Mouse (Mus musculus) naive thymus-derived CD4-positive, alpha-beta T cell, adult 2 months (primary cell): ENCODE measurements around the gene Spsb4.

ENCODE experiments used
- DNase-seq: peaks from one replicate; pipeline ENCODE4 v3.0.0-alpha.2; 2011; ENCODE audit warnings: low read depth

Gene Spsb4

DNA sequence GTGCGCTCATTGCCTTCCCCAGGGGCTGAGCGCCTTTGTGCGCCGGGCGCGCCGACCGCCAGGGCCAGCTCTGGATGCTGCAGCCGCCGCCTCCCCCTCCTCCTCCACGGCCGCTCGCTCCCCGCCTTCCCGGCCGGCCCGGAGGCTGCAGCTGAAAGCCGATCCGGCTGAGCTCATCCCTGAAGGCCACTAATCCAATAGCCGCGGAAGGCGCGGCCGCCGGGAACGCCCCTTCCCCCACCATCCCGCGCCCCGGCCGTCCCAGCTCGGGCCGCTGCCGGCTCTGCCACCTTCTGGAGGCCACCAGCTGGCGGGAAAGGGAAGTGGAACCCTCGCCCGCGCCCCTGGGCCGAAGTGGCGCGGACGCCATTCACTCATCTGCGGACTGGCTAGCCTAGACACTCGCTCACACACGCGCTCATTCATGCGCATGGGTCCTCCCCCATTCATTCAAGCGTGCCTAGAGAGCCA, at the start of gene Spsb4:
TSS of gene Spsb4 (minus strand) at position 167 of the 471 bp plus-strand sequence.
- no peak for DNase-seq

DNA sequence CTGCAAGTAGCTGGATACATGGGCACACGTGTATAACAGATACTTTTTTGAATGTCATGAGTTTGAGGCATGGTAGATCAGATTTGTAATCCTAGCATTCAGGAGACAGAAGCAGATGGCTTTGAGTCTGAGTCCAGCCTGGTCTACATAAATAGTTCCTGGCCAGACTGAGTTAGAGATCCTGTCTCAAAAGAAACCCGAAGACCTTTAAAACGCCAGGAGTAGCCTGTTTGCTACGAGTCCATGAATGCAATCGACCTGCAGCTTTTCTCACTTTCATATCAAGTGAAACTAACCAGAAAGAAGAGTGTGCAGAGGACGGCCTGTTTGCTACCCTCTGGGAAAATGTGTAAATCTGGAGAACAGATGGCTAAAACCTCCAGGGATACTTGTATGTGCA, 49.1 kb upstream of the Spsb4 start:
- no peak for DNase-seq

DNA sequence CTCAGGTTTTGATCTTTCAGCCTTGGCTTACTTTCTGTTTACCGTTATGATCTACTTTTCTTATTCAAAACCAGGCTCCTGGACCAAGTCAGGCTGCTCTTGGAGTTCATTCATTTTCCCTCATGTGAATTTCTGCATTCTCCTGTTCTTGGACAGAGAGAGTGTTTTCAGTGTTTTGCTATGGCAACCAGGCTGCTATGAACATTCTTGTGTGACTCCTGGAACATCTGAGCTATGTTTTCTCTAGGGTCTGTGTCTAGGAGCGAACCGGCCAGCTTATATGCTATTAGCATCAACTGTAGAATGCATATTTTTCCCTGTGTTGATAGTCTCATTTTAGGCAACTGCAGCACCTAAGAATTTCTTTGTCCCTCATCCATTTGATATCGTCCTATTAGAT, 47.2 kb upstream of the Spsb4 start:
- DNase-seq = no peak

DNA sequence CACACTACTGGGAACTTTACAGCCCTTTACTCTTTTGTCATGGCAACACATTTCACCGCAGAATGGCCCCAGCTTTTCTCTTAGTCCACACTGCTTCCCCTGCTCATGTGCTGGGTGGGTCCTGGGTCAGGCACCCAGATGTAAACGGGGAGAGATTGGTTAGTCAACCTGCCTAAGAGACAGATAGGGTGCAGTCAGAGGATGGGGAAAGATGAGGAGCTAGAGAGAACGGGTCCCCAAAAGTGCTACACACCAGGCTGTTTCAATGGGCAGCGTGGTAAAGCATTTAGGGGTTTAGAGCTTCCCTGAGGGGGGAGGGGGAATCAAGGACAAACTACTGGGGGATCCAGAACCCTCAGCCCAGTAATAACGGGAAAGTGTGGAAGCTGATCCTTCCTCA, 46.6 kb upstream of the Spsb4 start:
- DNase-seq = no peak

DNA sequence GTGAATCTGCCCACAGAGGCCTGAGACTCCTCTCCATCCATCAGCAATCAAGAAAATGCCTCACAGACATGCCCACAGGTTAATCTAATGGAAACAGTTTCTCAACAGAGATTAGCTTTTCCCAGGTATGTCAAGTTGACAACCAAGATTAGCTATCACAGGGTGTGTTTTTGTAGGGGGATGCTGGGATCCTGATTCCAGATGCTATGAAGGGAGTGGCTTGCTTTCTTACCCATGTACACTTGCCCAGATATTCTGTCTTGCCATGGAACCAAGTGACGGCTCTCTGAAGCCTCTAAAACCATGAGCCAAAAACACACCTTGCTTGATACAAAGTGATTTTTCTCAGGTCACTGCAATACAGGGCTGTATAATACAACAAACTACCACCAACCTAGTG, 45.5 kb upstream of the Spsb4 start:
- no peak for DNase-seq

DNA sequence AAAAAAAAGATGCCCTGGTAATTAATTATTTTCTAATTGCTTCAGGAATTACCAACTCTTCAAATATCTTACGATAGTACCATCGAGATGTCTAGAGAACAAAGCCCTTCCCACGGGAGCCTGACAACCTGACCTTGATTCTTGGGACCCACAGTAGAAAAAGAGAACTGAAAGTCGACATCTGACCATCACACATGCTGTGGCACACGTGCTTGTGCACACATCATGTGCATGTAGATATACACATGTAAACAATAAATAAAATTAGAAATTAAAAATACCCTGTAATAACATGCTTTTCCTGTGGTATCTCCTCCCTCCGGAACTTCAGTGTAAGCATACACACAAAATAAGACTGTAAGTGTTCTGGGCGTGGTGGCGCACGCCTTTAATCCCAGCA, 43.1 kb upstream of the Spsb4 start:
- DNase-seq = no peak

DNA sequence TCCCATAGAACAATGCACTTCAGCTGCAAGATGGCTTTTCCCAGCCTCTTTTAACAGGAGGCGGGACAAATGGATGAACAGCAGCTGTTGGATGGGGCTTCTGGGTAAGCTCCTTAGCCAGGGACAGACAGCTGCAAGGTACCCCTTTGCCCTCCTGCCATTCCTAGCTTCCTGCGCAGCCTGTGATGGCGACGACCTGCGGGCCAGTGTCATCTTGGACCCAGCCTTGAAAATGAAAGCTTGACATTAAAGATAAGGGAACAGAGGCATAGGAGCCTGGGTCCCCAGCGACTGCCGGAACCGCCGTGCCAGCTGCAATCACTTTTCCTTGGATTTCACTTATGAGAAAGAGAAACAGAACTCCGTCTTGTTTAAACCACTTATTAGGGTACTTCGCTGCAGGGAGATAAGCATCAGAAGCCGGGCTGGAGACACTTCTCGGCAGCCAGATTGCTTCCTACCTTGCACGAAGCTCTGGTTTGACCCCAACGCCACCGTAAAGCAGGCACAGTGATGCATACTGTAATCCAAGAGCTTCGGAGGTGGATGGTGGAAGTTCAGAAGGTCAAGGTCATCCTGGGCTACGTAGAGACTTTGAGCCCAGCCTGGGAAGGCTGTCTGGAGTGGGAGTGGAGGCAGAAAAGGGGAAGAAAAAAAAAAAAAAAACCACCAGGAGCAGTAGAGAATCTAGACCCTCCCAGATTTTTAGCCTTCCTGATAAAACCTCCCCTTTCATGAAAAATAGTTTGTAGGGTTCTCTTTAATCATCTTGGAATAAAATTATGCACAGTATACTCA, 38.1 kb upstream of the Spsb4 start:
- no peak for DNase-seq

DNA sequence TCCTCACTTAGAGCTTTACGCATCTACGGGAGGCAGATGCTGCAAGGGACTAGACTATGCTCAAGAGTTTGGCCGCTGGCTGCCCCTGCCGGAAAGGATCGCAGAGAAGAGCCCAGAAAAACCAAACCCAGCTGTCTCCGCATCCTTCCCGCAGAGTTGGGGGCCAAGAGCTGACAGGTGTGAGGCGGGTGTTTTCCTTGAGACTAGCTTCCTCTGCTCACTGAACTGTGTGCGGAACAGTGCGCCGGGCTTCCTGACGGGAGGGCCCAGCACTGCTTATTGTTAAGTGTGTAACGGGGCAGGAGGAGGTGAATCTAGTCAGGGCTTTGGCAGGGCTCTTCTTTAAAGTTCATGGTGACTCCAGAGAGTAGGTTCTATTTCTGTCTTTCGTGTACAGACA, 37.3 kb upstream of the Spsb4 start:
- DNase-seq = no peak

DNA sequence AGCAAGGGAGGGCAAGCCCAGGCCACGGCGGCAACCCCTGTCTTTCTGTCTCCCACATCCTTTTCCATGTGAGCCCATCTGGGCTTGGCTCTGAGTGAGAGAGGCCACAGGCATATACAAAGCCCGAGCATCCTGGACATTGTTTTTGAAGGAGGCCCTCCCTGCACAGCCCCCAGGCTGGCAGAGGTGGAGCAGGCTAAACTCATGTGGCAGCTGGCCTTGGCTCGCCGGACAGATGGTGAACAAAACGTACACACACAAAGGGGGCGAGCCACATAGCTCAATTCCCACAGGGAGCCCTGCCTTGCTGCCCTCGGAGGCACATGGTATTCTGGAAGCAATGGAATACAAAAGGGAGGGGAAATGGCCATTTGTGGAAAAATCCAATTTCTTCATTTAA, 32.5 kb upstream of the Spsb4 start:
- DNase-seq = no peak

DNA sequence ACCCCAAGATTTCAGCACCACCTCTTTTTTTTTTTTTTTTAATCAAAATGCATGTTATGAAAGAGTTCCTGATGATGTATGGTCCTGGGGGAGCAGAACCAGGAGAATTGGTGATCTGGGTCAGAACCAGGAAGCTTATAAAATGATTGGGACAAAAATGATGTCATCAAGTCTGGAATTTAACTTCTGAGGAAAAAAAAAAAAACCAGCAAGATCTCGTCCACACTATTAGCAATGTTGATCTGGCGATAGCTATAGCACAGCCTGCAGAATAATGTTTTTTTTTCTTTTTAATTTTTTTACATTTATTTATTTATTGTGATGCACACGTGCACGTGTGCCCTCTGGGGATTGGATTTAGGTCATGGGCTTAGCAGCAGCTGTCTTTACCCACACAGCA, 27.6 kb upstream of the Spsb4 start:
- no peak for DNase-seq

DNA sequence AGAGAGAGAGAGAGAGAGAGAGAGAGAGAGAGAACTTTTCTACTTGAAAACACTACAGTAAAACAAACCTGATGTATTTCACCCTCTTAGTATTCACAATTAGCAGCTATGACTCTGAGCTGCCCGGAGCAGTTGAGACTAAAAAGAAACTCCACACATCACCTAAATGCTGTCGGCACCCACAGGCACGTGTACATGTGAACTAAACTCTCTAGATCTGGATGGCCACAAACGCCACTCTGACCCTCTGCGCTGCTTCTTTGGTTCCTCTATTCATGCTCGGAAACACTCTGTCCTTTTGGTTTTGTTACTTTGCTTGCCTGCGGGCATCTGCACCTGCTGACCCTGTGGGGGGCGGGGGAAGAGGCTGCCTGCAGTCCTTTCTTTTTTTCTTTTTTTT, 23.0 kb upstream of the Spsb4 start:
- no peak for DNase-seq

DNA sequence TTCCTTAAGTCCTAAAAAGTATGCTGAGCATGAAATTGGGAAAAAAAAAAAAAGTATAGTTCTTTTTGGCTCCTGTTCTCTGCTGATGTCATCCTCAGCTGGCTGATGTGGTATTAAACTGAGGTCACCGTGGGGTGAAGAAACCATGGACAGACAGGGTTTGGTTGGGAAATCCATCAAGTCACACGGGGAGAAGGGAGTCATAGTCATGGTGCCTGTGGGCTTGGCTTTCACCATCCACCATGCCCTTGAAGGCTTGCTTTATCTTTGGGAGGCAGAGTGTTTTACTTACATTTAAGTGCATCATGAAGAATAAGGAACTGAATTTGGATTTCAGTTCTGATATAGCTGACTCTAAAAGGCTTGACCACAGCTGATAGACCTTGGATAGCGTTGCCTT, 19.4 kb upstream of the Spsb4 start:
- no peak for DNase-seq

DNA sequence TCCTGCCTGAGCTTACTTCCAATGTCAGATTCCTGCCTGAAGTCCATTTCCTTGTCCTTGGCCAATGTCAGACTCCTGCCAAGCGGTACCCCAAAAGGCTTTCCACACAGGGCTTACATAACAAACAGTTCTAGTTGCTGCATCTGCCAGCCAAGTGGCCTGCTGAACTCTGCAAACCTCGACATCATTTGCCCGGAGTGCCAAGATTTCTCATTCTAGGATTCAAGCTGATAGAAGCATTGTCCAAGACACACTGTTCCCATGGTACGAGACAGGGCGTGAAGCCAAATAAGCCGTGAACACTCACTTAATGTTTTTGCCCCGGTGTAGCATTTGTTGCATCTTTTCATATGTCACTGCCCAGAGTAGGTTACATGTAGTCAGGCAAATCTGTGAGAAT, 18.0 kb upstream of the Spsb4 start:
- no peak for DNase-seq

DNA sequence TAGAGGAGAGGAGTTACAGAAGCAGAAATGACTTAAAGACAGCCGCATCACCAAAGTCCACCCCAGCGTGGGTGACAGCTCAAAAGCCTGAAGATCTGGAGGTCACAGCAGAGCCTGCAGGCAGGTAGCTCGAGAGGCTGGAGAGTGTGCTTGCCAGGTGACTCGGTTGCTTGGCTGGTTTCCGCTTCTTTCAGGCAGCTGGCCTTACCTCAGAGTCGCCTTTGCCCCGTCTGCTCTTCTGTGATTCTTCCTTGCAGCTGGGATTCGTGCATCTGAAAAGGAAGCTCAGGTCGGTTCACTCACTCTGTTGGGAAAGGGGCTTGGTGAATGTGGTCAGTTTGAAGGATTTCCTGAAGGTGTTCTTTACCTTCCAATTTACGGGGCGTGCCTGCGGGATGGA, 8.7 kb upstream of the Spsb4 start:
- DNase-seq = no peak

DNA sequence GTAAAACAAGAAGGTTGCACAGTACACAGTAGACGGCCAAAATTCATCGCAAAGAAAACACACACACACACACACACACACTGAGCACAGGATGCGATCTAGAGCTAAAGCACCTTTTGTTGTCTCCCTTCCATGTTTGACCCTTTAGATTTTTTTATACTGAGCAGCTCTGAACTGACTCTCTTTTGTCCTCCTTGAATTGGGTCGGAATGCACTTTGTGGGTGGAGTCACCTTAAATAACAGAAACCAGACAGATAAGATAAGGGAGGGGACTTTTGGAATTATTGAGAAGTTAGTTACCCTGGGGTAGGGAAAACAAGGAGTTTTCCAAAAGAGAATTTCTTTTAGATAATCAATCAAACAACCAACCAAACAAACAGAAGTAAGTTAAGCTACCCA, 7.4 kb upstream of the Spsb4 start:
- no peak for DNase-seq

DNA sequence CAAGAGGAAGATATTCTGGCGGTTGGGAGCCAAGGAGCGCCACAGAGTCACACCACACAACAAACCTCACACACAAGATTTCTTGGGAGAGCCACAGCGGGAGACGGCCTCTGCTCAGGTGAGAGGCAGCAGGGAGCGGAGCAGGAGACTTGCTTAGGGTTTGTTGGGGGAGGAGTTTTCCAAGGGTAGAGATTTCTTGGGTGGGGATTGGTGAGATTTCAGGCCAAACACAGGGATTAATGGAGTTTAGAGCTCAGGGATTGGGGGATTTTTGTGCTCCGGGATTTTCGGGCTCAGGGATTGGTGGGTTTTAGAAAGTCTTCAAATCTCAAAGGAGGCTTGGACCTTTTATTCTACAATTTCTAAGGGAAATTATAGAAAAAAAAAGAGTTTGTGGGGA, 5.8 kb upstream of the Spsb4 start:
- DNase-seq = no peak

DNA sequence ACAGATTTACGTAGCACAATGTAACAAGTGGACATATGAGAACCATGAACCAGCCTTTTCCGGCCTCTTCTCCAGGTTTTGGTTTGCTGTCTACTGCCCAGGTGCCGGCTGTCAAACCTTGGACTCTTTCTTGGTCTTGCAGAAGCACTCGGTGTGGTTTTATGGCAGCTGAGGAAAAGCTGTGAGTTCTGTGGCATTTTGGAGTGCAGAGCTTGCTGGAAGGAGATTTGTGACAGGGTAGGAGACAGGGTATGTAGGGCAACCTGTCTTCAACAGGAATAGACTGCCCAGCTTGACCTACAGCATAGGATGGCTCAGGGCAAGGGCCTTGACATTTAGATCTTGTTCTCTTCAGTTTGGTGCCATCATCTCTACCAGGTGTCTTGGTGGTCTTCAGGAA, 4.3 kb upstream of the Spsb4 start:
- no peak for DNase-seq

DNA sequence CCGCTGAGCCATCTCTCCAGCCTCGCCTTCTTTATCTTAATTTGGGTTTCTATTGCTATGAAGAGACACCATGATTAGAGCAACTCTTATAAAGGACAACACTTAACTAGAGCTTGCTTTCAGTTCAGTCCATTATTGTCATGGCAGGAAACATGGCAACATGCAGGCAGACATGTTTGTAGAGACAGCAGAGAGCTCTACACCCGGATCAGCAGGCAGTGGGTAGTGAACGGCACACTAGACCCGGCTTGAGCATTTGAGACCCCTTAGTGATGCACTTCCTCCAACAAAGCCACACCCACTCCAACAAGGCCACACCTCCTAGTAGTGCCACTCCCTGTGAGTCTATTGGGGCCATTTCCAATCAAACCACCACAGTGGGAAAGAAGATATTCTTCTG, 3.7 kb upstream of the Spsb4 start:
- no peak for DNase-seq

DNA sequence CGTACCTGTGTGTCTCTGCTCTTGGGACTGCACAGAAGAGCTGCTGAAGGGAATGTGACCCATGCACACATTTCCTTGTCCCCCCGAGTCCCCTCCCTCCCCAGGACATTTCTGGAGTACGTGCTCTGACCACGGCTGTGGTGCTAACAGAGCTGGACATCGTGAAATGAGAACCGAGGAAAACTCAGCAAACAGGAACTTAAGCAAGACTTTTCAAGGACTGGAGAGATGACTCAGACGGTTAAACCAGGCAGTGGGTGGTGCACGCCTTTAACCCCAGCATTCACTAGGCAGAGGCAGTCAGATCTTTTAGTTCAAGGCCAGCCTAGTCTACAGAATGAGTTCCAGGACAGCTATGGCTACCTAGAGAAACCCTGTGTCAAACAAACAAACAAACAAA, 1.5 kb upstream of the Spsb4 start:
- DNase-seq = no peak

DNA sequence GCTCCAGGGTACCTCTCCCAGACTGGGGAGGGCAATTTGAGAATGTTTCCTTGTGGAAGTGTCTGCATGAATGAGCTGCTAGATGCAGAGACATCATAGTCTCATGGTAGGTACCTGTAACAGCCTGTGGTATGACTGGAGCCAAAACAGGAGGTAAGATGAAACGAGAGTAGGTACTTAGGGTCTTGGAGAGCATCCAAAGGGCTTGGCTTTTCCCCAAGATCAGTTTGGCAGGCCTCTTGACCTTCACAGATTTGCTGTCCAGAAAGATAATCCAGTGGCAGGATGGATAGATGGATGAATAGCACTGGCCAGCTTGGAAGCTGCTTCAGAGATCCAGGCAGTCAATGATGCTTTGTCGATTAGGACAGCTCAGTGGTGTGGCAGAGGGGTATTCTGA, 1.0 kb upstream of the Spsb4 start:
- DNase-seq = no peak

DNA sequence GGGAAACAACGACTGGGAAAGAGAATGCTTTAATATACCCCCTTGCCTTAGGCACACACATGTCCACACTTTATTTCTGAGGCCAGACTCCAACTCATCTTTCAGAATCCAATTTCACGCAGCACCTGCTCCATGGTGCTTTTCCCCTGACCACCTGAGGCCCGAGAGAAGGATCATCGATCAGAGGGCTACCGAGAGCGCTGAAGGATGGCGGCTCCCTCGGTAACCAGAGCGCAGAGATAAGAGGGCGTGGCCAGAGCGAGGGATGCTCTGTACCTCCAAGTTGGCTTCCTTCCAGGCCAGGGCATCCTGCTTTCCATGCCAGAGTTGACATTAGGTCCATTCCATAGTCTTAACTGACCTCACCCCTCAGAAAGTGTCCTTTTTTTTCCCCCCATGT, 588 bp upstream of the Spsb4 start:
- no peak for DNase-seq

DNA sequence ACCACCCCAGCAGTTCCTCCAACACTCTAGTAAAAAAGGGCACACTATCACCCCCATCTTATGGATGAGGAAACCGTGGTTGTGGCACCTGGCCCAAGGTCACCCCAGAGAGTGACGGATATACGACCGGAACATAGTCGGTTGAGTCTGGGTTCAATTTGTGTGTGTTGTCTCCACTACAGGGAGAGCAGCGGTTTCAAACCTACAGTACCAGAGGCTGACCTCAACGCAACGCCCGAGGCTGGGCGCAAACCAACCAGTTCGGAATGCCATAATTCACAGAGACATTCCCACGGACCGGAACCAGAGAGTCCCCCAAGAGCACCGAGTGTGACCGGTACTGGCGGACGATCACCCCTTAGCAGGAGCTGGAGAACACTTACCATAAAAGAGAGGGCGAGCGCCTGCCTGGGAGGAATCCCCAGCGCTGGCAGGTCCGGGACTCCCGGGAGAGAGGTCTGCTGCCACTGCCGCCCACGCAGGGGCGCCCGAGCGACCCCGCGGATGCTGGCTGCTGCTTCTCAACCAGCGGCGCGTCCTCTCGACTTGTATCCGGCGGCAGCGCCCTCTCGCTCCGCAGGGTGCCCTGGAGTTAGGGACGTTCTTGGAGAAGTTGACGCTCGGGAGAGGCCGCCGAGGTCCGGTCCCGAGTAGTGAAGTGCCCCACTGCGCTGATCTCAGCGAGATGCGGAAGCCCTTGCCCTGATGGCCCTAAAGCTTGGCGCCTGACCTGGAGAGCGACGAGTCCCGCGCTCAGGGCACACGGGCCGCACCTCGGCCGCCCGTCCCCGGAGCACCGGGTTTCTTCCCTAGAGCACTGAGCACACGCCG, 617 bp downstream of the Spsb4 start:
- DNase-seq = no peak

DNA sequence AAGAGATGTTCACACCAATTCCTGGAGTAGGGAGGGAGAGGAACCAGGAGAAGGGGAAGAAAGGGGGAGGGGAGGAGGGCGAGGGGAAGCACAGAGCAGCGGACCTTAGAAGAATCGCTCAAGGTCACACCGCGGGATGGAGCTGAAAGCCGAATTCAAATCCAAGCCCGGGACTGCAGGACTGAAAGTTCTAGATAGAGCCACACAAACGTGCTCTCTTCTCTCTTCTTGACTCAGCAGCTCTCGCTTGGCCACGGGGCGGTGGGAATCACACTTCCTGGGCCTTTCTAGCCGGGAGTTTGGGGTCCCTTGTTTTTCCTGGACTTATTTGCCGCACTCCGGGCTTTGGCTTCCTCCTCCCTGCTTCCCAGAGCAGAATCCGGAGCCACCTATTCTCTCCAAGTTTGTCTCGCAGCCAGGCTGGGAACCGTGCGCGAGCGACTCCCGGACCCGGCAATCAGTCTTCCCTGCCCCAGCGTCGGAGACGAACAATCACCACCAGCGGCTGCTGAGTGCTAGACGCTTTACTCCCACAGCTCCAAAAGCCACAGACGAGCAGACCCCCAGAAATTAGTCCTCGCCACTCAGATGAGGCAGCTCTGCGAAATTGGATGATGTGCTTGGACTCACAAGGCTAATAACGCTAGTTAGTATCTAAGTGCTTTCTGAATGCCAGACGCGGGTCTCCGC, 1.4 kb downstream of the Spsb4 start:
- no peak for DNase-seq
